Mouse (Mus musculus): ENCODE data around the gene Tns1.

Gene Tns1

GRCm38 (mm10) chr1:74060046-74060445, 64.2 kb downstream of the Tns1 start:
- in situ Hi-C loops (cut with MboI, MseI), result loop anchor here (10.0 kb wide), 1 partner anchor 995 kb away; no protein-coding TSS in a partner anchor

GRCm38 (mm10) chr1:74059552-74059951, 64.7 kb downstream of the Tns1 start:
- in situ Hi-C loops (cut with MboI, MseI), result no loop called here

GRCm38 (mm10) chr1:74058771-74059170, 65.5 kb downstream of the Tns1 start:
- in situ Hi-C loops (cut with MboI, MseI), result no loop called here

- in situ Hi-C loops (cut with MboI, MseI), result no loop called here
Observed at GRCm38 (mm10) chr1:74058309-74058708, 65.9 kb downstream of the Tns1 start.

- in situ Hi-C loops (cut with MboI, MseI), result no loop called here
Observed at GRCm38 (mm10) chr1:74057501-74057900, 66.7 kb downstream of the Tns1 start.

- in situ Hi-C loops (cut with MboI, MseI), result no loop called here
Observed at GRCm38 (mm10) chr1:74055552-74055951, 68.7 kb downstream of the Tns1 start.

- in situ Hi-C loops (cut with MboI, MseI), result no loop called here
Observed at GRCm38 (mm10) chr1:74054471-74054870, 69.8 kb downstream of the Tns1 start.

- in situ Hi-C loops (cut with MboI, MseI), result no loop called here
Observed at GRCm38 (mm10) chr1:74054007-74054406, 70.2 kb downstream of the Tns1 start.

GRCm38 (mm10) chr1:74053068-74053467, 71.2 kb downstream of the Tns1 start:
- in situ Hi-C loops (cut with MboI, MseI), result no loop called here

GRCm38 (mm10) chr1:74051349-74051748, 72.9 kb downstream of the Tns1 start:
- in situ Hi-C loops (cut with MboI, MseI), result no loop called here

GRCm38 (mm10) chr1:74049430-74049829, 74.8 kb downstream of the Tns1 start:
- in situ Hi-C loops (cut with MboI, MseI), result no loop called here

GRCm38 (mm10) chr1:74047722-74048121, 76.5 kb downstream of the Tns1 start:
- in situ Hi-C loops (cut with MboI, MseI), result no loop called here

GRCm38 (mm10) chr1:74047311-74047710, 76.9 kb downstream of the Tns1 start:
- in situ Hi-C loops (cut with MboI, MseI), result no loop called here

- in situ Hi-C loops (cut with MboI, MseI), result no loop called here
Observed at GRCm38 (mm10) chr1:74045034-74045433, 79.2 kb downstream of the Tns1 start.

- in situ Hi-C loops (cut with MboI, MseI), result no loop called here
Observed at GRCm38 (mm10) chr1:74044421-74044820, 79.8 kb downstream of the Tns1 start.

- in situ Hi-C loops (cut with MboI, MseI), result no loop called here
Observed at GRCm38 (mm10) chr1:74043584-74044105, 80.6 kb downstream of the Tns1 start.

GRCm38 (mm10) chr1:74042711-74043467, 81.4 kb downstream of the Tns1 start:
- in situ Hi-C loops (cut with MboI, MseI), result no loop called here

GRCm38 (mm10) chr1:74041692-74042091, 82.6 kb downstream of the Tns1 start:
- in situ Hi-C loops (cut with MboI, MseI), result no loop called here

GRCm38 (mm10) chr1:74041178-74041577, 83.1 kb downstream of the Tns1 start:
- in situ Hi-C loops (cut with MboI, MseI), result no loop called here

GRCm38 (mm10) chr1:74036560-74037390, 87.5 kb downstream of the Tns1 start:
- in situ Hi-C loops (cut with MboI, MseI), result no loop called here

GRCm38 (mm10) chr1:74035912-74036489, 88.2 kb downstream of the Tns1 start:
- in situ Hi-C loops (cut with MboI, MseI), result no loop called here

GRCm38 (mm10) chr1:74035487-74035886, 88.8 kb downstream of the Tns1 start:
- in situ Hi-C loops (cut with MboI, MseI), result no loop called here

Measured in regulatory T cell (primary cell).